Mouse (Mus musculus): ENCODE results near the gene Galntl6. TPM values are rescaled to one million over a fixed set of nuclear protein-coding genes. Genes with fewer than 3 reads are reported as not detected.
"Not testable (repeated sequence)": the region's sequence is repeated elsewhere in the genome, so short reads cannot be mapped to it uniquely, and the experiment has no call there.

Galntl6 gene
- polyA plus RNA-seq, 1 experiment from 2014 or later: 0.06 TPM

GRCm38 (mm10) chr8:57772732-57773265 lies 1139.6 kb downstream of the Galntl6 start:
- H3K27me3 ChIP-seq (replicated peaks; ENCODE audit: insufficient read depth, low read length): no peaks in the 10 kb centered on the region
- no peak overlapping the region for H3K27ac ChIP-seq (ENCODE audit: low read length)
- H3K4me2 ChIP-seq (replicated peaks; ENCODE audit: low read depth, low read length): no peak overlapping the region
- H3K36me3 ChIP-seq (ENCODE audit: insufficient read depth, low read length): no peaks in the 10 kb centered on the region
- ATAC-seq (no peak), DNase-seq (ENCODE audit: low spot score) (no peak)
- H3K4me1 ChIP-seq (ENCODE audit: insufficient read depth, low read depth, low read length): no peaks in the 10 kb centered on the region
- 25% methylated on average over 12 of the region's 12 CpGs for WGBS
- H3K9ac ChIP-seq (replicated peaks; ENCODE audit: low read depth): no peak overlapping the region
- no peaks in the 10 kb centered on the region for H3K9me3 ChIP-seq (ENCODE audit: low read length)
- no peak for TF ChIP-seq CTCF (IDR thresholded peaks at IDR 0.05)
- no peak for TF ChIP-seq EP300 (IDR thresholded peaks at IDR 0.05)
- no peak overlapping the region for H3K4me3 ChIP-seq (ENCODE audit: low read depth, low read length)

- Histone ChIP-seq H3K9me3 (ENCODE audit: low read length) (no peaks in the 10 kb centered on the region), H3K9ac (replicated peaks; ENCODE audit: low read depth) (no peak overlapping the region), H3K4me3 (ENCODE audit: low read depth, low read length) (no peak overlapping the region), H3K4me2 (replicated peaks; ENCODE audit: low read depth, low read length) (no peak overlapping the region), H3K27ac (ENCODE audit: low read length) (no peak overlapping the region), H3K36me3 (ENCODE audit: insufficient read depth, low read length) (no peaks in the 10 kb centered on the region), H3K4me1 (ENCODE audit: insufficient read depth, low read depth, low read length) (no peaks in the 10 kb centered on the region), H3K27me3 (replicated peaks; ENCODE audit: insufficient read depth, low read length) (no peaks in the 10 kb centered on the region)
- no peak for ATAC-seq
- no peak for TF ChIP-seq EP300 (IDR thresholded peaks at IDR 0.05)
- no peak for TF ChIP-seq CTCF (IDR thresholded peaks at IDR 0.05)
- no peak for DNase-seq (ENCODE audit: low spot score)
- 34% methylated on average over 2 of the region's 2 CpGs for WGBS
Observed at GRCm38 (mm10) chr8:57767541-57767940, 1144.9 kb downstream of the Galntl6 start.

DNA sequence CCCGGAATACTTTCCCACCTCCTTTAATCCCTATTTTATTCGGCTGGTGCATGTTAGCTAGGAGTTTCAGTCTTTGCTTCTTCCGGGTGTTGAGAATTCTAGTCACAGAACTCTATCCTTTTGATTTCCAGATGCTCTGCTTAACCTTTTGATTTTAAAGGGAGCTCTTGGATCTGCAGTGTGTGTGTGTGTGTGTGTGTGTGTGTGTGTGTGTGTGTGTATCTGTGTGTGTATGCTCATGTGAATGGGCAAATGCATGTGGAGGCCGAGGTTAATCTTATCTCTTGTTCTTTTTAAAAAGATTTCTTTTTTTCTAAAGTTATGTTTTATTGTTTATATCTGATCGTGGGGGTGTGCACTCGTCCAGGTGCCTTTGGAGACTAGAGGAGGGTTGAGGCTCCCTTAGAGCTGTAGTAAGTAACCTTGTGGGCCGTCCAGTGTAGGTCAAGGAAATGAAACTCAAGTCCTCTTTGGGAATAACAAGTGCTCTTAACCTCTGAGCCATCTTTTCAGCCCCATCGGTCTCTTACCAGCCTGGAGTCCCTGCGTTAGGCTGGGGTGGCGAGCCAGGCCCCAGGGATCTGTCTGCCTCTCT lies 1145.9 kb downstream of the Galntl6 start:
- Histone ChIP-seq H3K27me3 (replicated peaks; ENCODE audit: insufficient read depth, low read length) (no peaks in the 10 kb centered on the region), H3K9ac (replicated peaks; ENCODE audit: low read depth) (no peak overlapping the region), H3K4me3 (ENCODE audit: low read depth, low read length) (no peak overlapping the region), H3K27ac (ENCODE audit: low read length) (no peak overlapping the region), H3K4me2 (replicated peaks; ENCODE audit: low read depth, low read length) (no peak overlapping the region), H3K36me3 (ENCODE audit: insufficient read depth, low read length) (no peaks in the 10 kb centered on the region), H3K9me3 (ENCODE audit: low read length) (no peaks in the 10 kb centered on the region), H3K4me1 (ENCODE audit: insufficient read depth, low read depth, low read length) (no peaks in the 10 kb centered on the region)
- no peak for DNase-seq (ENCODE audit: low spot score)
- ATAC-seq: no peak
- 40% methylated on average over 10 of the region's 10 CpGs for WGBS
- TF ChIP-seq EP300 (IDR thresholded peaks at IDR 0.05) (no peak), CTCF (IDR thresholded peaks at IDR 0.05) (no peak)

- Histone ChIP-seq H3K9me3 (ENCODE audit: low read length) (no peaks in the 10 kb centered on the region), H3K36me3 (ENCODE audit: insufficient read depth, low read length) (no peaks in the 10 kb centered on the region), H3K4me3 (ENCODE audit: low read depth, low read length) (no peak overlapping the region), H3K4me2 (replicated peaks; ENCODE audit: low read depth, low read length) (no peak overlapping the region), H3K27ac (ENCODE audit: low read length) (no peak overlapping the region), H3K27me3 (replicated peaks; ENCODE audit: insufficient read depth, low read length) (no peaks in the 10 kb centered on the region), H3K4me1 (ENCODE audit: insufficient read depth, low read depth, low read length) (no peaks in the 10 kb centered on the region), H3K9ac (replicated peaks; ENCODE audit: low read depth) (no peak overlapping the region)
- 16% methylated on average over 13 of the region's 13 CpGs for WGBS
- ATAC-seq (no peak), DNase-seq (ENCODE audit: low spot score) (no peak)
- TF ChIP-seq CTCF (IDR thresholded peaks at IDR 0.05): no peak
- TF ChIP-seq EP300 (IDR thresholded peaks at IDR 0.05): no peak
Observed at GRCm38 (mm10) chr8:57765726-57766351, 1146.6 kb downstream of the Galntl6 start.

- no peaks in the 10 kb centered on the region for H3K36me3 ChIP-seq (ENCODE audit: insufficient read depth, low read length)
- H3K4me2 ChIP-seq (replicated peaks; ENCODE audit: low read depth, low read length): no peak overlapping the region
- H3K4me1 ChIP-seq (ENCODE audit: insufficient read depth, low read depth, low read length): no peaks in the 10 kb centered on the region
- ATAC-seq (no peak), DNase-seq (ENCODE audit: low spot score) (no peak)
- no peaks in the 10 kb centered on the region for H3K9me3 ChIP-seq (ENCODE audit: low read length)
- TF ChIP-seq EP300 (IDR thresholded peaks at IDR 0.05) (no peak), CTCF (IDR thresholded peaks at IDR 0.05) (no peak)
- no peak overlapping the region for H3K27ac ChIP-seq (ENCODE audit: low read length)
- no peak overlapping the region for H3K9ac ChIP-seq (replicated peaks; ENCODE audit: low read depth)
- WGBS: 85% methylated on average over 4 of the region's 4 CpGs
- no peaks in the 10 kb centered on the region for H3K27me3 ChIP-seq (replicated peaks; ENCODE audit: insufficient read depth, low read length)
- H3K4me3 ChIP-seq (ENCODE audit: low read depth, low read length): no peak overlapping the region
Observed at GRCm38 (mm10) chr8:57765192-57765591, 1147.2 kb downstream of the Galntl6 start.

DNA sequence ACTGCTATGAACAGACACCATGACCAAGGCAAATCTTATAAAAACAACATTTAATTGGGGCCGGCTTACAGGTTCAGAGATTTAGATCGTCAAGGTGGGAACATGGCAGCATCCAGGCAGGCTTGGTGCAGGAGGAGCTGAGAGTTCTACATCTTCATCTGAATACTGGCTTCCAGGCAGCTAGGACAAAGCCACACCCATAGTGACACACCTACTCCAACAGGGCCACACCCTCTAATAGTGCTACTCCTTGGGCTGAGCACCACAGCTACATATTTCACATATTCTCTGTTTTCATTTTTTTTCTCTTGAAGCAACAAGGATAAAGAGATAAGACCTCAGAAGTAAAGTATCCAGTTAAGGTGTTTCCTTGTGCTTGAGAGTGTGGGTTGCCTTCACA lies 1149.8 kb downstream of the Galntl6 start:
- not testable (repeated sequence) for H3K9ac ChIP-seq (replicated peaks; ENCODE audit: low read depth); H3K36me3 ChIP-seq (ENCODE audit: insufficient read depth, low read length); DNase-seq (ENCODE audit: low spot score); H3K4me3 ChIP-seq (ENCODE audit: low read depth, low read length); H3K4me1 ChIP-seq (ENCODE audit: insufficient read depth, low read depth, low read length); H3K27ac ChIP-seq (ENCODE audit: low read length); ATAC-seq; H3K4me2 ChIP-seq (replicated peaks; ENCODE audit: low read depth, low read length); H3K27me3 ChIP-seq (replicated peaks; ENCODE audit: insufficient read depth, low read length); H3K9me3 ChIP-seq (ENCODE audit: low read length)
- WGBS: 82% methylated on average over 2 of the region's 2 CpGs

All from lung, postnatal 0 days (tissue).